Mouse (Mus musculus) kidney, adult 18-20 months (tissue): Measurements from ENCODE around the gene Mfrp.

Source experiments
- DNase-seq: peaks from one replicate; pipeline ENCODE4 v3.0.0; 2021

The Mfrp gene

DNA sequence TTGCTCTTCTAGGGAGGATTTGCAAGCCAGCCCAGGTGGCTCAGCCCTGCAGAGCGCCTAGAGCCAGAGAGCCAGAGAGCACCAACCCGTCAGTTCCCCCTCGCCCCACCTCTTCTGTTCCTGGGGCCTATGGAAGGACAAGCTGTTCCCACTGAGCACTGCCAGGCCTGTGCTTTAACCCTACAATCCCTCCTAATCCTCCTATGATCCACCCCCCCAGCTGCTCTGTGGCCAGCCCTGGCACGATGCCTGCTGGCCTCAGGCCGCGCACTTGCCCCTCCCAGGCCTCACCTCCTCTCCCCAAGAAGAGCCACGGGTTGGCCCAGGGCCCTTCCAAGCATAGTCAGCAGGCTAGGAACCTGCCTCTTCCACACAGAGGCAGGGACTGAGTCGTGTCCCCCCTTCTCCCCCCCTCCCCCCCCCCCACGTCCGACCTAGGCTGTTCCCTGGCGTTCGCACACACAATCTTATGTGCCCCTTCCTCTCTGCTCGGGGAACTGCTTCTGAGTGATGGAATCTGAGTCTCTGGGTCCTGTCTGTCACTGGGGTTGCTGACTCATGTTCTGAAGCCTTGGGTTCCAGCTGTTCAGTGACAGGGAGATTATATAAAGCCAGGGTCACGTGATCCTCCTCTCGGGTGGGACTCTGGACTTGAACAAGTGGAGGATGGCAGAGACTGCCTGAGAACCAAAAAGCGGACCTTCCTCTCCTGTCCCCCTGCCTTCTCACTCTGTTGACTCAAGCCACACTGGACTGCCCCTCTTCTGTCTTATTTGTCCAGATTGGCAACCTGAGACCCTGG is 22.4 kb upstream of the Mfrp start:
- DNase-seq, result peak; percentile 92

- peak; percentile 86 for DNase-seq
Measured at GRCm38 (mm10) chr9:44079997-44080780, 21.3 kb upstream of the Mfrp start.

DNA sequence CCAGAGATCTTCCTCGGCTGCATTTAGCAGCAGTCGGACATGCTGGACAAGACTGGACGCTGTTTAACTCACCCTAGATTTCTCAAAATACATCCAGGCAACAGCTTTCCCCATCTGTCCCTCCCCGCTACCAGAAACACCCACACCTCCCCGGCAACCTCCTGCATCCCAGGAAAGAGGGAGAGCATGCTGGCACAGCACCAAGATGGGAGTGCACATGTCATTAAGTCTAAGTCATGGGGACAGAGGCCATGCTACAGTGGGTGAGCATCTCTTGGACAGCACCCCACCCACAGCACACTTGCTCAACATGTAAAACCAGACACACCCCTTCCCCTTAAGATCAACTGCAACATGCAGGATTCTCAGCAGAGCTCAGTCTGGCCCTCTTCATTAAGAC is 20.6 kb upstream of the Mfrp start:
- DNase-seq, result peak; percentile 65

- DNase-seq, result no peak
Measured at GRCm38 (mm10) chr9:44081581-44081980, 19.9 kb upstream of the Mfrp start.

DNA sequence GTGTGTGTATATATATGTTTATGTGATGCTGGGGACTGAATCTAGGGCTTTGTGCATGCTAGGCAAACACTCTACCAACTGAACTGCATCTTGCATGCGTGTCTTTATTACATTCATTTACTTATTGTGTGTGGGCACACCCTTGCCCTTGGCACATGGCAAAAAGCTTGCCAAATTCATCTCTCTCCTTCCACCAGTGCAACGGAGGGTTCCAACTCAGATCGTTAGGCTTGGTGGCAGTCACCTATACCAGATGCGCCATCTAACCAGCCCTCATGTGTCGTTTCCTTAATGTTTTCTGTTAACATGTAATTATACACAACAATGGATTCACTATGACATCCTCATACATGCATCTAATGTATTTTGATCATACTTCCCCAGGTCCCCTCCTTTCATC is 19.3 kb upstream of the Mfrp start:
- no peak for DNase-seq

DNA sequence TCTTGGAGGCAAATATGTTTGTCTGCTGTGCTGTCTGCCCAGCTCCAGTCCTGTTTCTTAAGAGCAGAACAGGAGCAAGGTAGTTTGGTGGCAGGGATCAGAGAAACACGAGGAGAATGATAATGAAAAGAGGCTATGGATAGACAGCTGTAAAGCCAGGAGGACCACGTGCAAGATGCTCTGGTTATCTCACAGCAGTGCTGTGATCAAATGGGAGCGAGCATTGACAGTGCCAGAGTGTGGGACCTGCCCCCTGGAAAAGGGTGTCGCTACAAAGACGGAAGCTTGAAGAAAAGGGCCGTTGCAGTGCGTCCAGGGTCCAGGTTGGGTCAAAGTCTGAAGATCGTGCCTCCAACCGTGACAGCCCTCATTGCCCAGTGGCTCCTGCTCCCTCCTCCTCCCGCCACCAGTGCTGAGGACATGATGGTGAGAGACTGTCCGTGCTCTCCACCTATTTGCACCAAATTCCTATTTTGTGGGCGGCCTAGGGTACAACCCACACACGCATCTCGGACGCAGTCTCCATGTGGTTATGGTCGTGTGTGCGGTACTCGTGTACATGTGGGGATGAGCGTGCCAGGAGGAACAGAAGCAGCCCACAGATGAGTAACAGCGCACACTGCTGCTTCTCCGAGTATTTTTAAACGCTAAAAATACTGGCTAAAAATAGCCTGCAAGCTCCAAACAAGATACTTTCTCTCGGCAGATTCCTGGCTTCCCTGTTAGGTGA is 18.0 kb upstream of the Mfrp start:
- DNase-seq, result peak; percentile 83

DNA sequence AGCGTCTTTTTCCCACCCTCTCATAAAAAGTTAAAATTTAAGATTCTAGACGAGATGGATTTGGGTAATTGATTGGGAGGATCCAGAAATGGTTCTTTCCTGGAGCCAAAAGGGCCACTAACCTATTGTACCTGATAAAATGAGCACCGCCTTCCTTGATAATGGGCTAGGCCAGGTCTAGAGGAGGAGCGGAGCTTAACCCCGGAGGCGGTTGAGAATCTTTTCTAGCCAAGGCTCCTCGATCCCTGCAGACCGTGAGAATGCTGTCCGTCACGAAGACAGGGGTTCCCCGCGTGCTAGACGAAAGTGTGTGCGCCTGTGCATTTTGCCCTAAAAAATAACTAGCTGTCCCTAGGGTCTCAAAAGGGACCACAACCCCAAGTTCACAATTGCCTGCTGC is 17.3 kb upstream of the Mfrp start:
- no peak for DNase-seq

- peak; percentile 99 for DNase-seq
Measured at GRCm38 (mm10) chr9:44084659-44085229, 16.8 kb upstream of the Mfrp start.

GRCm38 (mm10) chr9:44085276-44085675 is 16.3 kb upstream of the Mfrp start:
- no peak for DNase-seq

DNA sequence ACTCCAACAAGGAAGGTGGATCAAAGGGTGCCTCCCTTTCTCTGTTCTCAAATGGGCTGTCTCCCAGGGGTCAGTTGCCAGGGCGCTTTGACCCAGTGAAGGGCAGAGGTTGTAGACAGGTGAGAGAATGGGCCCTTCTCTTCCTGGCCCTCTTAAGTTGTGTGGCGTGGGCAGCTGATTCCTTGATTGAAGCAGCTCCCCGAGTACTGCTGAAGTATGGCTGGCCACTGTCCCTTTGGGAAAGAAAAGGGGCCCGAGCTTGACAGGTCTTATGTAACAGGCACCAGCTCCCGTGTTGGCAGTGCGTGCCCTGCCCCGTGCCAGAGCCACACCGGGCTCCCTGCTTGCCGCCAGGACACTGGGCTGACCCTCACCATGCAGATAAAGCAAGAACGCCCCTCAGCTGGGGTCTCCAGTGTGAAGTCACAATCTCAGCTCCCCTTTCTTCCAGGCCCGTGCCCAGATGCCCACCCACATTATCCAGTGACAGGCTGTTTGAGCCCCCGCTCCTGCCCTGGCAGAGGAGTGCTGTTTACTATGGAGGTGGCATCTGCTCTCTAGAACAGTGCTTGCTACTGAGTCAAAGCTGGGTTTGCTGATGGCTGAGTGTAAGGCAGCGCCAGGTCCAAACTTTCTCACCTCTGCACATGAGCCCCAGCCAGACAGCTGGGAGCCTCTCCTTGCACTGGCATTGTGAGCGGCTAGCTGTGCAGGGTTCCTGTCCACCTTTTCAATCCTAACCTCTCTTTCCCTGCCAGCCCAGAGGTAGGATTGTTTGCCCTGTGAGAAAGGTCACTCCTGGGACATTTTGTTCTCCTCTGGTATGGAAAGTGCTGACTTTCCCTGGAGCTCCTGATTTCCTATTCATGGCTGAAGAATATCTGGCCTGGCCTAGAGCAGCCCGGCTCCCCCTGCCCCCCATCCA is 15.5 kb upstream of the Mfrp start:
- DNase-seq, result peak; percentile 85

DNA sequence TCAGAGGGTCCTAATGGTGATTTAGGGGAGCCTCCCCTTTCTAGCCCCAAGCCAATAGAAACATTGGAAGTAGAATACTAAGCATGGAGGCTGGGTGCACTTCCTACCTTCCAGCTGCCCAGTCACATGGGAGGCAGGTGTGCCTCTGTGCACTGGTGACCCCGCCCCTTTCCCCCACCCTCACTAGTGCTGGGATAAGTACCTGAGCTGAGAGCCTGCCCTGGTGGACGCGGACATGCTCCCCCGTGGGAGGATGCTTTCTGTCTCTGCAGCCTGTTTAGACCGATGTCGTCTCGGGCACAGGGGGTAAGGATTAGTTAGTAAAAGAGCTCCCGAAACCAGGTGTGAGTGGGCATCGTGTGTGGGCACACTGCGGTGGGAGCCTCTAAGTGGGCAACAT is 14.6 kb upstream of the Mfrp start:
- DNase-seq, result peak; percentile 50

GRCm38 (mm10) chr9:44087761-44088455 is 13.6 kb upstream of the Mfrp start:
- peak; percentile 52 for DNase-seq

DNA sequence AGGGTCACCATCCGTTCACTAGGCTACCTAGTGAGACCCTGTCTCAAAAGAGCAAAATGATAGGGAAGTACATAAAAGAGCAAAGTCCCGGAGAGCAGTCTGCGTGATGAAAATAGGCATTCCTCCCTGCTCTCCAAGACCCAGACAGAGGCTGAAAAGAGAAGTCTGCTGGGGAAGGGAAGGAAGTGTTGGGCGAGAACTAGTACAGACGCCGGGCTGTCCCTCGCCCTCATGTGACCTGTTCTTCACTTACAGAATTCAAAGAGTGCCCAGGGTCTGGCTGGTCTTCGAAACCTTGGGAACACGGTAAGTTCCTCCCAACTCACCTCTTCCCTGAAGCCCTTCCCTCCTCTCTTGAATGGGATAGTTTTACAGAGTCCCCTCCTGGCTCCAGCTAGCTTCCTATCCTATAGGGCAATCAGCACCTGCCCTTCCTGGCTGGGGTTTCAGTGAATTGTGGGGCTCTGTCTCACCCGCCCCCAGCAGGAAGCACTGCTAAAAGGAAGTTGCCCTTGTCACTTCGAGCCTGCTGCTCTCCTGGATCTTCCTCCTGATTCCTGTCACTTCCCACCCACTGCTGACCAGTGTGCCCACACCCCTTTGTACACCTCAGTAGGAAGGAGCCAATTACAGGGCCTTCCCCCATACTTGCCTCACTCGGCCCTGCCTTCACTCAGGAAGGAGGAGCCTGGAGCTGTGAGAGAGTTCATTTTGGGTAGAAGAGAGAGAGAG is 12.5 kb upstream of the Mfrp start:
- no peak for DNase-seq

DNA sequence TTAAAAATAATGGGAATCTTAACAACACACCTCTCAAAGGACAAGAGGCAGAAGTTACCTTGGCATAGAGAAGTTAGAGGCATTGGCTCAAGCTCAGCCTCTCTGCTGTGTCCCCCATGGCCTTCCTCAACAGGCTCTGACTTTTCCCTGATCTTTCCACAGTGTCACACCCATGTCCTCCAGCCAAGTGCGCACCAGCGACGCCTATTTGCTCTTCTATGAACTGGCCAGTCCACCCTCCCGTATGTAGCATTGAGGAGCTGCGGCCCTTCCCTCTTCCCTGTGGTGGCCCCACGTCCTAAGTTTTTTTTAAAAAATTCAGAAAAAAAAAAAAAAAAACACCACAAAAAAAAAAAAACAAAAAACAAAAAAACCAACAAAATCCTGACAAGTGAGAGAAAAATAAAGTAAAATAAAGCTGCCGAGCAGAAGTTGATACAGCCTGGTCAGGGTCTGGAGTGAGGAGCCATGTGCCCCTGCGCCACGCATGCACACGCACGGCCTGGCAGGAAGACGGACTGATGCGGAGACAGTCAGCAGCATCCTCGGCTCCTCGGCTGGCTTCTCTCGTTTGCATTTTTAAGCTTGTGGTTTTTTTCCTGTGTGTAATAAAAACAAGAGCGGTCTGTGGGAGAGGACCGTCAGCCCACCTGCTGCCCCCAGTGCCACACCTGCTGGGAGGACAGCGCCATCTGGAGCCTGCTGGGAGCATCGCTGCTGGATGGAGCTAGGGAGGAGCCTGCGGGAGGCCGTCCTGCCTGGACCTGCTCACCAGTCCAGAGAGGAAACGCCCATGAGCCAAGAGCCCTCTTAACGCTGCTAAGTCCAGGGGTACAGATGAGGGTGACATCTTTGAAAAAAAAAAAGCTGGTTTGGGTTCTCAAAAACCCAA is 7.7 kb upstream of the Mfrp start:
- DNase-seq, result peak; percentile 81

DNA sequence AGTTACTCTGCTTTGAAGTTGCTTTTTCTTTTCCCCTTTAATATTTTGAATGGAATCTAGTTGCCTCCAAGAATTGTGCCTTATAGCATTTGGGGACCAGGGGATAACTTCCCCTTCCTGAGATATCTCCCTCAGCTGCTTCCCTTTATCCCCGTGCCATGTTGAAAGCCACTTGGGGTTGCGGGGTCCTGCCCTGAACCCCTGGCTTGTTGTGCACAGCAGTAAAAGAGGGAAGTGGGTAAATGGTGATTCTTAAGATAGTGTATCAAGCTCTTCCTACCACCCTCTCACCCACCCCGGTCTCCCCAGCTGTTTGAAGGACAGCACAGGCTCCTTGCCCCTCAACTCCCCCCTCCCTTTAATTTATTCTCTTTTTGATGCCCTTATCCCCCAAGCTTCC is 6.8 kb upstream of the Mfrp start:
- no peak for DNase-seq

- no peak for DNase-seq
Measured at GRCm38 (mm10) chr9:44095781-44096180, 5.7 kb upstream of the Mfrp start.

DNA sequence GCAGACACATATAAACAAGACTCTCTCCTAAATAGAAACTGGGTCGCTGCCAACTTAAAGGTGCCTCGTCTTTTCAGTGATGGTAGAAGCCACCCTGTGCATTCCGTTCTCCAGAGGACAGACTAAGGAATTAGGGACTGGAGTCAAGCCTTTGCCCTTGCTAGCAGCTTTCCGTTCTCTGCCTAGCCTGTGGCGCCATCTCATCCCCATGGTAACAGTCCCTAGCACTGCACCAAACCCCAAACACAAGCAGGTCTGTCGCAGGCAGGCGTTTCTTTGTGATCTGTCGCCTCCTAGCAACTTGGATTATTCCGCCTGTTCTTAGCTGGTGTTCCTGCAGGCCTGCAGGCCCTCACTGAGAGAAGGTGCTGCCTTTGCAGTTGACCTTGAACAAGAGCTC is 5.0 kb upstream of the Mfrp start:
- peak; percentile 56 for DNase-seq

GRCm38 (mm10) chr9:44104881-44105280 is 3.4 kb downstream of the Mfrp start:
- no peak for DNase-seq

- no peak for DNase-seq
Measured at GRCm38 (mm10) chr9:44105781-44106180, 4.3 kb downstream of the Mfrp start.

GRCm38 (mm10) chr9:44106182-44106581 is 4.7 kb downstream of the Mfrp start:
- no peak for DNase-seq
